Comparison of ENCODE assay signal across 8 mouse cellular contexts in the genomic region with DNA sequence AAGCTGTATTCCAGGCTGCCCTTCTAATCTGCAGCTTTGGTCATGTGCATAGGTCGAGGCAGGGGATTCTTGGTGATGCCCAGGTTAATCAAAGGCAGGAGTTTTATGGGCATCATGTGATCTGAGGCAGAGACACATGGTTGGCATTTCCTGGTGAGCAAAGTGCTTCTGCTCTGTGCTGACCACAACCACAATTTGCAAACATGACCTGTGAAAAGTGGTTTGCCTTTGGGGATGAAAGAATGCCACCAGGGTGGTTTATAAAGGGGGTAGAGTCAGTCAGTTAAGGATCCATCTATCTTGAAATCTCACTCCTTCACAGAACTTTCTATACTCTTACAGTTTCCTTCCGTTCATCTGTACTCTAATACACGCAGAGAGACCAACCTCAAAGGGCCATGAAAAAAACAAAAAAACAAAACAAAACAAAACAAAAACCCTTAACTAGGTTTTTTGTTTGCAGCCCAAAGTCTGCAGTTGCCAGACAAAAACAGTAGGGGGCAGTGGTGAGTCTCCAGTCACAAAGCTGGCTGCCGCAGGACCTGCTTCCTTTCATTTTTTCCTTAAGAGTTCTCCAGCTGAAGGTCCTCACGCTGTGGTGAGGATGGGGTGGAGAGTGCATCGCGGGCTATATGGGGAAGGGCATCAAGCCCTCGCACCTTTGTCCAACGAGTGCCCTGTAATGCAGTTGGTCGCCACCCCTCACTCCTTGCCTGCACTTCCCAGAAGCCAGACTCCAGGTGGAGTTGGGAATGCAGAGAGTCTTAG. TPM values are rescaled to one million over a fixed set of nuclear protein-coding genes. Genes with fewer than 3 reads are reported as not detected.
DNase-seq lines count a peak whose midpoint lies in the region; ATAC-seq and TF ChIP-seq lines count a peak whose summit lies in the region.

No protein-coding gene starts in this region.

- H3K27me3 ChIP-seq in liver, adult 2 months (ENCODE audit: control insufficient read depth, insufficient read depth, low read length) = no peaks in the 10 kb centered on the region; the same call in 1 of the 2 replicates
- H3K27me3 ChIP-seq in liver, embryonic 11.5 days (replicated peaks; ENCODE audit: control insufficient read depth, insufficient read depth, low read length) = no peaks in the 10 kb centered on the region
- H3K27me3 ChIP-seq in embryonic facial prominence, embryonic 14.5 days (replicated peaks; ENCODE audit: control insufficient read depth, insufficient read depth, low read length) = no peaks in the 10 kb centered on the region
- H3K27me3 ChIP-seq in hindbrain, embryonic 15.5 days = no peaks in the 10 kb centered on the region

- no peak overlapping the region for H3K9ac ChIP-seq in liver, adult 2 months (ENCODE audit: low read depth, low read length)
- no peak overlapping the region for H3K9ac ChIP-seq in liver, embryonic 11.5 days (ENCODE audit: low read depth, low read length)
- H3K9ac ChIP-seq in embryonic facial prominence, embryonic 14.5 days (ENCODE audit: low read depth, low read length) = no peak overlapping the region
- no peak overlapping the region for H3K9ac ChIP-seq in hindbrain, embryonic 15.5 days

- no peak for TF ChIP-seq POLR2A in liver, adult 2 months (IDR thresholded peaks at IDR 0.05; ENCODE audit: extremely low read depth, insufficient read depth, low read length)

- no peaks in the 10 kb centered on the region for H3K79me2 ChIP-seq in liver, adult 2 months (ENCODE audit: control insufficient read depth, insufficient read depth, low read length)

- DNase-seq in liver, adult 2 months (ENCODE audit: extremely low read depth, low read depth, low spot score) = peak; percentile 2
- no peak for DNase-seq in liver, embryonic 11.5 days (ENCODE audit: low spot score)
- DNase-seq in adrenal gland, postnatal 25 days = peak; percentile 27
- DNase-seq in embryonic facial prominence, embryonic 14.5 days (ENCODE audit: low spot score) = peak; percentile 65
- peak; percentile 26 to 38 for DNase-seq in lung, adult 18-20 months
- peak; percentile 15 for DNase-seq in retina, adult 2 months (ENCODE audit: low read depth, low spot score)
- no peak for DNase-seq in yolk sac, embryonic 10.5 days (ENCODE audit: low spot score)

- H3K4me3 ChIP-seq in liver, adult 2 months (ENCODE audit: insufficient read depth, low read depth, low read length) = no peak overlapping the region
- no peak overlapping the region for H3K4me3 ChIP-seq in liver, embryonic 11.5 days (ENCODE audit: low read depth, low read length)
- no peak overlapping the region for H3K4me3 ChIP-seq in embryonic facial prominence, embryonic 14.5 days (ENCODE audit: low read depth, low read length)
- H3K4me3 ChIP-seq in hindbrain, embryonic 15.5 days = no peak overlapping the region

- no peaks in the 10 kb centered on the region for H3K4me1 ChIP-seq in liver, adult 2 months (ENCODE audit: control insufficient read depth, insufficient read depth, low read length)
- no peaks in the 10 kb centered on the region for H3K4me1 ChIP-seq in liver, embryonic 11.5 days (replicated peaks; ENCODE audit: control insufficient read depth, insufficient read depth, low read length)
- H3K4me1 ChIP-seq in embryonic facial prominence, embryonic 14.5 days (ENCODE audit: control insufficient read depth, insufficient read depth, low read length) = no peaks in the 10 kb centered on the region
- 0 out of 2 replicates have a peak, but pooled peaks cover 10% of the 10 kb centered on the region for H3K4me1 ChIP-seq in hindbrain, embryonic 15.5 days (replicated peaks)

- H3K36me3 ChIP-seq in liver, adult 2 months (ENCODE audit: control insufficient read depth, insufficient read depth, low read length) = no peaks in the 10 kb centered on the region
- H3K36me3 ChIP-seq in liver, embryonic 11.5 days (ENCODE audit: control insufficient read depth, insufficient read depth, low read length) = no peaks in the 10 kb centered on the region
- no peaks in the 10 kb centered on the region for H3K36me3 ChIP-seq in embryonic facial prominence, embryonic 14.5 days (ENCODE audit: control insufficient read depth, insufficient read depth, low read length)
- no peaks in the 10 kb centered on the region for H3K36me3 ChIP-seq in hindbrain, embryonic 15.5 days

- ATAC-seq in liver, embryonic 11.5 days (replicated peaks; ENCODE audit: low FRiP score) = no peak; the same call in 1 of the 2 replicates
- ATAC-seq in embryonic facial prominence, embryonic 14.5 days (ENCODE audit: low read depth) = no peak
- ATAC-seq in hindbrain, embryonic 15.5 days (ENCODE audit: low FRiP score, low read depth) = no peak

- H3K4me2 ChIP-seq in liver, embryonic 11.5 days = no peak overlapping the region
- peak overlapping the region; percentile 32 for H3K4me2 ChIP-seq in embryonic facial prominence, embryonic 14.5 days (ENCODE audit: low read depth, low read length)
- H3K4me2 ChIP-seq in hindbrain, embryonic 15.5 days = peak overlapping the region; percentile 22; the same call in 1 of the 2 replicates

- TF ChIP-seq CTCF in liver, adult 2 months (IDR thresholded peaks at IDR 0.05; ENCODE audit: low read depth, low read length) = peak; percentile 65

- H3K27ac ChIP-seq in liver, adult 2 months (replicated peaks; ENCODE audit: insufficient read depth, low read depth, low read length) = no peak overlapping the region
- no peak overlapping the region for H3K27ac ChIP-seq in liver, embryonic 11.5 days (ENCODE audit: low read depth, low read length)
- no peak overlapping the region for H3K27ac ChIP-seq in embryonic facial prominence, embryonic 14.5 days (replicated peaks; ENCODE audit: low read depth, low read length)
- no peak overlapping the region for H3K27ac ChIP-seq in hindbrain, embryonic 15.5 days (replicated peaks)

- WGBS in liver, adult 2 months = 41% methylated on average over 10 of the region's 10 CpGs
- 38% methylated on average over 10 of the region's 10 CpGs for WGBS in liver, embryonic 11.5 days
- WGBS in embryonic facial prominence, embryonic 14.5 days = 31% methylated on average over 10 of the region's 10 CpGs
- WGBS in hindbrain, embryonic 15.5 days = 32% methylated on average over 10 of the region's 10 CpGs

- no peaks in the 10 kb centered on the region for H3K9me3 ChIP-seq in liver, embryonic 11.5 days (ENCODE audit: control insufficient read depth, low read length)
- no peaks in the 10 kb centered on the region for H3K9me3 ChIP-seq in embryonic facial prominence, embryonic 14.5 days (ENCODE audit: control insufficient read depth, low read length)
- H3K9me3 ChIP-seq in hindbrain, embryonic 15.5 days = no peaks in the 10 kb centered on the region

RNA-seq across cellular contexts. Expression of gene Cracr2a, which starts 56.3 kb away (rescaled TPM):
- total RNA-seq in liver, adult 2 months (2014; rRNA removed) = 0.09 and 0.13 TPM in 2 replicates
- 0.02 and 0.07 TPM in 2 replicates for polyA plus RNA-seq in liver, adult 2 months (2012; rRNA removed)
- 1.8 TPM in 2 replicates for polyA plus RNA-seq in liver, embryonic 11.5 days (2014; fragmentation: Nextera tagmentation; extraction: Ambion mirVana)
- 2.9 and 3.6 TPM in 2 replicates for total RNA-seq in adrenal gland, postnatal 25 days (2021)
- 1.0 and 1.1 TPM in 2 replicates for polyA plus RNA-seq in embryonic facial prominence, embryonic 14.5 days (2014; fragmentation: Nextera tagmentation; extraction: Ambion mirVana)
- 0.81 and 0.82 TPM in 2 replicates for polyA plus RNA-seq in hindbrain, embryonic 15.5 days (2015; fragmentation: Nextera tagmentation; extraction: Ambion mirVana)

Comparison
In these comparisons a context has a peak if more than half of its experiments do, and no peak if none do; other contexts are left out.
1. DNase-seq: peak in liver, adult 2 months (single experiment), adrenal gland, postnatal 25 days (single experiment), embryonic facial prominence, embryonic 14.5 days (single experiment), lung, adult 18-20 months (2 of 2) and retina, adult 2 months (single experiment); none in liver, embryonic 11.5 days (single experiment) and yolk sac, embryonic 10.5 days (single experiment).